Mouse (Mus musculus) adrenal gland, adult (tissue): ENCODE measurements around the gene Myo1f.
"Not testable (repeated sequence)": the region's sequence is repeated elsewhere in the genome, so short reads cannot be mapped to it uniquely, and the experiment has no call there.

Experiments
- DNase-seq, 2 experiments: peaks; one replicate each; pipeline ENCODE4 v3.0.0; 2022 to 2023; ENCODE audit warnings: low spot score in 1 of 2; ENCODE audit not compliant: inconsistent age in 2 of 2

Gene Myo1f

GRCm38 (mm10) chr17:33566182-33566581 is 10.7 kb downstream of the Myo1f start:
- no peak for DNase-seq

- no peak for DNase-seq
These were observed 28.6 kb downstream of the Myo1f start for GRCm38 (mm10) chr17:33584061-33584460.

DNA sequence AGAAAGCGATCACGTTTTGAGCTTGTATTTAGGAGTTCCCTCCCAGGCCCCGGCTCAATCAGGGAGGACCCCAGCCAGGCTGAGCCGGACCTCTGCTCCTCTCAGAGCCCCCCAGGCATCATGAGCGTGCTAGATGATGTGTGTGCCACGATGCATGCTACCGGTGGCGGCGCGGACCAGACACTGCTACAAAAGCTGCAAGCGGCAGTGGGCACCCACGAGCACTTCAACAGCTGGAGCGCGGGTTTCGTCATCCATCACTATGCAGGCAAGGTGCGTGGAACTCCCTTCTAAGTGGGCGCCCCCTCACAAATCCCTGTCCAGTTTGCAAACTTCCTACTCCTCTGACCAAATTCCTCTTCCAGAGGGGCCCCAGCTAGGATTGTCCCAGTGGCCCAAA is 30.5 kb downstream of the Myo1f start:
- DNase-seq = no peak

DNA sequence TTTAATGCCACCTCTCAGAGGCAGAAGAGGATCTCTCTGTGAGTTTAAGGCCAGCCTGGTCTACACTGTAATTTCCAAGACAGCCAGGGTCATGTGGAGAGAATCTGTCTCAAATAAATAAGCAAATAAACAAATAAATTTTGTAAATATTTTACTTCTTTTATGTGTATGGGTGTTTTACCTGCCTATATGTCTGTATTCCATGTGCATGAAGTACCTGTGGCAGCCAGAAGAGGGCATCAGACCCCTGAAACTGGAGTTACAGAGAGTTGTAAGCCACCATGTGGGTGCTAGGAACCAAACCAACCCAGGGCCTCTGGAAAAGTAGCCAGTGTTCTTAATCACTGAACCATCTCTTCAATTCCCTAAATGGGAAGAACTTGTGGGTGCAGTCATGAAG is 41.8 kb downstream of the Myo1f start:
- no peak for DNase-seq

GRCm38 (mm10) chr17:33598506-33598905 is 43.0 kb downstream of the Myo1f start:
- DNase-seq = no peak

DNA sequence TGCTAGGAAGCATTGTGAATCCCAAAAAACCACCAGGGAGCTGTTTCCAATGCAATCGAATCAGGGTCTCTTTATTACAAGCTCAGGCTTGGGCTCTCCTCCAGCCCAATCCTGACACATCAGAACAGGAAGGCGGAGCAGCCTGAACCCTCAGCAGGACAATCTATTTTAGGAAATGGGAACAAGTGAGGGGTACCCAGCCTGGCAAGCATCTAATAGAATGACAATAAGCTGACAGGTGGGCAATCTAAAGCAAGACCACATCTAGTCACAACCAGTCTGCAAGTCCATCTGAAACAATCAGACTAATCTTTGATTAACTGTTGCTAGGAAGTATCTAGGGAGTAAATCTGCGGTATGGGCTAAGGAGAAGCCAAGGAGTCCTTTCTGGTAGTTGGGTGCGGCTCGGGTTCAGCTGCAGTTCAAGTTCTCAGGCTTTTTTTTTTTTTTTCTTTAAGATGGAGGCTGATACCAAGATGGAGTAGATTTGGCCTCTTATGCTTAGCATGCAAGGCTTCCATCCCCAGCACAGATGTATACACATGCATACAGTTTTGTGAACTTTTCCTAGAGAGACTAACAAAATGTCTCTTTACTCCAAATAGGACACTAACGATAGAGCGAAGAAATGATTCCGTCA is 44.4 kb downstream of the Myo1f start:
- DNase-seq = no peak

- DNase-seq = no peak
These were observed 45.3 kb downstream of the Myo1f start for GRCm38 (mm10) chr17:33600831-33601230.

DNA sequence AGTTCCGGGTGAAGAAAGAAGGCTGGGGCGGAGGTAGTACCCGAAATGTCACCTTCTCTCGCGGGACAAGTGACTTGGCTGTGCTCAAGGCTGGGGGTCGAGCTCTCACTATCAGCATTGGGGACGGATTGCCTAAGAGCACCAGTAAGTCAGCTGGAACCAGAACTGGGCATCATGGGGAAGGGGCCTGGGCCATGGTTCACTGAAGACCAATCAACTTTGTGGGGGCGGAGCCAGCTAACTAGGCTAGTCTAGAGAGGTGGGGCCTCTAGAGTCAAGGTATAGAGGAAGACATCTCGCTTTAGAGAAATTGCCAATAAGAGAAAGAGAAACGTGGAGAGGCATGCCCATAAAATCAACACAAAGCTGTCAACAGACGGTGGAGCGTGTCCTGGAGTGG is 46.4 kb downstream of the Myo1f start:
- no peak for DNase-seq

GRCm38 (mm10) chr17:33607273-33607672 is 51.8 kb downstream of the Myo1f start:
- no peak for DNase-seq

DNA sequence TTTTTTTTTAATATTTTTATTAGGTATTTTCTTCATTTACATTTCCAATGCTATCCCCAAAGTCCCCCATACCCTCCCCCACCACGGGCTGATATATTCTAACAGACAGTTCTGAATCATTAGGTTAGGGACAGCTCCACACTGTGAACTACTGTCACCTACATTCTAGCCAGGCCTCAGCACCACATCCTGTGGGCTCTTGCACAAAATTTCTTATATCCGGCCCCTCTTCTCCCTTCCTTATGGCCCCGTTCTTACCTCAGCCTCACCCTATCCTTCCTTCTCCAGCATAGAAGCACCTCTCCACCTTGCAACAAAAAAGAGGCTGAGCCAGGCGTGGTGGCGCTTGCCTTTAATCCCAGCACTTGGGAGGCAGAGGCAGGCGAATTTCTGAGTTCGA is 55.0 kb downstream of the Myo1f start:
- DNase-seq = no peak

DNA sequence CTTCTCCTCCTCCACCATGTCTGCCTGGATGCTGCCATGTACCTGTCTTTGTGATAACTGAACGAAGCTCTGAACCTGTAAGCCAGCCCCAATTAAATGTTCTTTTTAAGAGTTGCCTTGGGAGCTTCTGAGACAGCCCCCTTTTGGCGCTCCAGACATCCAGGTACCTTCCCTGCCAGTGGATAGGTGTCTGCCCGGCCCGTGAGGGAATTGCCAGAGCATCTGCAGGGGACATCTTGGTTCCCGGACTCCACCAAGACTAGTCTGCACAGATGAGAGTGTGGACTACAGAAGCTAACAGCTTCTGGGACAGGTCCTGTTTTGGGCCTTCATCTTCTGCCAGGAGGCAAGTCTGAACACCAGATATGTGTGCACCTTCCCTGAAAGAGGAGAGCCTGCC is 58.2 kb downstream of the Myo1f start:
- DNase-seq = not testable (repeated sequence)

DNA sequence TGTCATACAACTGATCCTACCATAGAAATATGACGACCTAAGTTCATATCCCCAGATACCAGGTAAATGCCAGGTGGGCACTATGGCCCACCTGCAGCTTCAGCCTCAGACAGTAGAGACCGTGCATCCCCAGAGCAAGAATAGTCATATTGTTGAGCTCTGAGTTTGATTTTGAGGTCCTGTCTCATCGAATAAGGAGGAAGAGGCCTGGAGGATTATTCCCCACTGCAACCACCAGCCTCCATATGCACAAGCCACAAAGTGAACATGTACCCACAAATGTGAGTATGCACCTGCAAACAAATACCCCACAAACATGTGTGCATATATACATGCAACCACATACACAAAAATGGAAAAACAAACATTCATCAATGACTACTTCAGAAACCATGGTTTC is 71.8 kb downstream of the Myo1f start:
- DNase-seq = no peak

- DNase-seq = peak; percentile 93 to 98
These were observed 73.3 kb downstream of the Myo1f start, which contains the start of gene Zfp414 for GRCm38 (mm10) chr17:33628621-33629486. Gene Zfp414, plus strand, starts transcription at chr17:33629090.

GRCm38 (mm10) chr17:33629487-33630125 is 74.1 kb downstream of the Myo1f start:
- no peak for DNase-seq

GRCm38 (mm10) chr17:33630171-33630895 is 74.8 kb downstream of the Myo1f start:
- DNase-seq = peak in 1 of 2 experiments; percentile 31

DNA sequence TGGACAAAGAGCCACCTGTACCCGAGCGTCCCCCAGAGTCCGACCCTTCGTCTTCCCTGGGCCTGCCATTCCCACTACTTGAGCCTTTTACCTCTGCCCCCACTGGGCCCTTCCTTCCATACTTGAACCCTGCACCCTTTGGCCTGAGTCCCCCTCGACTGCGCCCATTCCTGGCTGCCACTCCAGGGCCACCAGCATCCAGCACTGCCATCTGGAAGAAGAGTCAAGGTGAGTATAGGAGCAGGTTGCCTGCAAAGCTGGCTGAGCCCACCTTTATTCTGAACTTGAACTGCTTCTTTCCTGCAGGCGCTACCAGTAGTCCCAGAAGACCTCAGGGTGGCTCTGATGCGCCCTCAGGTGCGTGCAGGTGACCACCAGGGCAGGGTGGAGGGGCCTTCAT is 75.7 kb downstream of the Myo1f start:
- peak in 1 of 2 experiments; percentile 24 for DNase-seq

GRCm38 (mm10) chr17:33631796-33632195 is 76.3 kb downstream of the Myo1f start:
- DNase-seq = no peak

- DNase-seq = peak; percentile 34 to 57
These were observed 81.5 kb downstream of the Myo1f start for GRCm38 (mm10) chr17:33637038-33637437.

DNA sequence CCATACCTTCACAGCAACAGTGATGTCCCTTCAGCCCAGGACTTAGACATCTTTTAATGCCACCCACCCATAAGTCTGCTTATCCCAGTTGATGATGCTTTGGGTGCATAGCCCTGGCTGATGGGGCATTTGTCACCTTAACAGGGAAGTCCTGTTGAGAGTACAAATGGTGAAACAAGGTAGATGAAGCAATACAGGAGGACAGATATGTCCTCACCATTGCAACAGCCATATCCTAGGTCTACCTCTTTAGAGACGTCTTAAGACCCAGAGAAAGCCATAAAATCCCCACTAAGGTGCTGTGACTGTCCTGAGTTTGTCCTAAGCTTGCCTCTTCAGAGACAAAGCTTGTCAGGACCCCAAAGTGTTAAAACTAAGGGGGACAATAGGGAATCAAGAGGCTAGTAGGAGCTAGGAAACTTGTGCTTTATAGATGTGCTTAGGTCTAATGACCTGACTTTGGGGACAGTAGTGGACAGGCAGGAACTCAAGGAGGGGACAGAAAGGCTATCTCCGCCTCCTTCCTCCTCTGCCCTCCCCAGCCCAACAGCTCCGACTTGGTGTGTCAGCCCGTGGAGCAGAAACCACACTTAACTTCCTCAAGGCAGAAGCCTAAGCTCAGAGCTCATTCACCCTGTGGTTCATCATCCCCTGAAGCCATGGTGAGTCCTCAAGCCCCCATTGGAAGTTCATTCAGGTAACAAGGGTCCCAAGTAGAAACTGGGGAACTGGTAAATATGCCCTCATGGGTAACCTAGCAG is 82.2 kb downstream of the Myo1f start, which contains the start of gene Pram1:
TSS of gene Pram1 (plus strand) at position 541 of the 761 bp plus-strand sequence.
- peak in 1 of 2 experiments; percentile 3 for DNase-seq

DNA sequence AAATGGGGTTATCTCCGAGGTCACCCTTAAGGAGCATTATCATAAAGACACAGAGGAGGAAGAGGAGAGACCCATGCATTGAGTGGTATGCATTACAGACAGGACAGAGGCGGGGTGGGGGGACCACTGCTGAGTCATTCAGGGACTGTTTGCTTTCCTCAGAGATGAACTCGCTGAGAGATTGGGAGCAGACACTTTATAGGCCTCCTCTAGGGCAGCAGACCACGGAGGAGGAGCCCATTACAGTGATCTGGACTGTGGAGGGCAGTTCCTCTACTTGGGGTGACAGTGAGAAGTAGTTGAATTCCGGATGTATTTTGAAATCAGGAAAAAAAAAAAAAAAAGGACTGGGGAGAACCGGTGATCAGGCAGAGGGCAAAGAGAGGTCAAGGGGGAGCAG is 84.2 kb downstream of the Myo1f start:
- DNase-seq = peak in 1 of 2 experiments; percentile 1
